Mouse (Mus musculus) lung, adult 2 months (tissue): ENCODE measurements at regions not wholly inside any gene's neighbourhood (a gene's known extent, or its start where the extent isn't known, plus 50 kb on each side); places are given as distances from the start of the nearest gene placed in this dataset.

Source experiments
- CTCF ChIP-seq: fragments of 200-500 bp; IDR thresholded peaks from 2 replicates; pipeline ENCODE4 v1.5.1; 2011; ENCODE audit warnings: mild to moderate bottlenecking, low read length, control low read depth; ENCODE audit not compliant: insufficient read depth
- POLR2A ChIP-seq: fragments of 200-500 bp; IDR thresholded peaks from 2 replicates; pipeline ENCODE4 v1.6.1; 2011; ENCODE audit warnings: low read depth, mild to moderate bottlenecking, control low read depth, low read length, borderline replicate concordance; ENCODE audit errors: extremely low read depth

- TF ChIP-seq CTCF (no peak), POLR2A (no peak)
These were observed 259.2 kb upstream of the Gm4791 start for GRCm38 (mm10) chr9:46739341-46739740.
